Comparison of ENCODE assay signal across 29 mouse cellular contexts in genomic region chr1:135812205-135812604, GRCm38 (mm10). TPM values are rescaled to one million over a fixed set of nuclear protein-coding genes. Genes with fewer than 3 reads are reported as not detected.
A peak's percentile ranks its signal among the peaks of the same experiment; 100 is the strongest.
DNase-seq lines count a peak whose midpoint lies in the region; ATAC-seq lines count a peak whose summit lies in the region.
"Had no signal": no experiment of that assay in that cellular context is flagged by ENCODE, and none has a peak within 500 bp of the region (broad histone marks: within the 10 kb centered on the region; RNA-seq: fewer than 3 reads in every experiment).

No protein-coding gene starts in this region.

- H3K9ac ChIP-seq in heart, embryonic 12.5 days = peak overlapping the region; percentile 18; the same call in 1 of the 2 replicates
- H3K9ac ChIP-seq in hindbrain, embryonic 14.5 days = no peak overlapping the region
- H3K9ac ChIP-seq in hindbrain, embryonic 16.5 days (ENCODE audit: low read depth, low read length) = no peak overlapping the region
- peak overlapping the region; percentile 11; the same call in 1 of the 2 replicates for H3K9ac ChIP-seq in intestine, embryonic 15.5 days
- H3K9ac ChIP-seq in stomach, embryonic 14.5 days (replicated peaks; ENCODE audit: low read depth, low read length) = no peak overlapping the region
- H3K9ac ChIP-seq: forebrain, embryonic 12.5 days; limb, embryonic 13.5 days; liver, embryonic 13.5 days; midbrain, embryonic 13.5 days; neural tube, embryonic 12.5 days had no signal

- 42% methylated on average over 3 of the region's 3 CpGs for WGBS in heart, embryonic 12.5 days
- 94% methylated on average over 3 of the region's 3 CpGs for WGBS in hindbrain, embryonic 14.5 days
- 83% methylated on average over 3 of the region's 3 CpGs for WGBS in hindbrain, embryonic 16.5 days
- WGBS in intestine, embryonic 15.5 days = 54% methylated on average over 3 of the region's 3 CpGs
- WGBS in stomach, embryonic 14.5 days = 66% methylated on average over 3 of the region's 3 CpGs

- intact Hi-C loops in heart, postnatal 10 days (cut with DNase I) = loop anchor here (5.0 kb wide), 1 partner anchor 130 kb away; no protein-coding TSS in a partner anchor

- no peaks in the 10 kb centered on the region for H3K9me3 ChIP-seq in heart, embryonic 12.5 days (replicated peaks)
- H3K9me3 ChIP-seq in hindbrain, embryonic 14.5 days (ENCODE audit: control insufficient read depth, low read length) = no peaks in the 10 kb centered on the region
- H3K9me3 ChIP-seq in hindbrain, embryonic 16.5 days (ENCODE audit: control insufficient read depth, low read length) = no peaks in the 10 kb centered on the region
- H3K9me3 ChIP-seq in intestine, embryonic 15.5 days = no peaks in the 10 kb centered on the region
- H3K9me3 ChIP-seq in stomach, embryonic 14.5 days (ENCODE audit: control insufficient read depth, low read depth, low read length) = no peaks in the 10 kb centered on the region
- H3K9me3 ChIP-seq: forebrain, embryonic 12.5 days; limb, embryonic 13.5 days; liver, embryonic 13.5 days; megakaryocyte, embryonic 14.5 days; midbrain, embryonic 13.5 days; neural tube, embryonic 12.5 days had no signal

- no peak overlapping the region for H3K4me2 ChIP-seq in heart, embryonic 12.5 days
- no peak overlapping the region for H3K4me2 ChIP-seq in hindbrain, embryonic 14.5 days (replicated peaks)
- H3K4me2 ChIP-seq in hindbrain, embryonic 16.5 days (ENCODE audit: low read length) = no peak overlapping the region
- H3K4me2 ChIP-seq in intestine, embryonic 15.5 days (replicated peaks) = peak overlapping the region; percentile 30
- no peak overlapping the region for H3K4me2 ChIP-seq in stomach, embryonic 14.5 days (replicated peaks; ENCODE audit: low read depth, low read length)
- H3K4me2 ChIP-seq: forebrain, embryonic 12.5 days; limb, embryonic 13.5 days; liver, embryonic 13.5 days; midbrain, embryonic 13.5 days; neural tube, embryonic 12.5 days had no signal

- H3K27ac ChIP-seq in heart, embryonic 12.5 days (ENCODE audit: poor library complexity, severe bottlenecking) = peak overlapping the region; percentile 80
- H3K27ac ChIP-seq in hindbrain, embryonic 14.5 days = no peak overlapping the region
- H3K27ac ChIP-seq in hindbrain, embryonic 16.5 days (ENCODE audit: low read depth, low read length) = no peak overlapping the region
- peak overlapping the region; percentile 85 for H3K27ac ChIP-seq in intestine, embryonic 15.5 days
- peak overlapping the region; percentile 48; the same call in 1 of the 2 replicates for H3K27ac ChIP-seq in stomach, embryonic 14.5 days (ENCODE audit: low read length)
- H3K27ac ChIP-seq: forebrain, embryonic 12.5 days; hindbrain, postnatal 0 days; limb, embryonic 13.5 days; liver, embryonic 13.5 days; midbrain, embryonic 13.5 days; neural tube, embryonic 12.5 days had no signal

- ATAC-seq in heart, embryonic 12.5 days (ENCODE audit: insufficient number of reproducible peaks, low FRiP score) = peak; percentile 2; the same call in 1 of the 2 replicates
- ATAC-seq in hindbrain, embryonic 14.5 days (ENCODE audit: low FRiP score) = 0 out of 2 replicates have a peak, but pooled peaks have one; percentile 18
- no peak for ATAC-seq in hindbrain, embryonic 16.5 days
- ATAC-seq in intestine, embryonic 15.5 days = 0 out of 2 replicates have a peak, but pooled peaks have one; percentile 1
- peak; percentile 16 for ATAC-seq in stomach, embryonic 14.5 days (ENCODE audit: insufficient number of reproducible peaks, insufficient read depth, low FRiP score, low read depth)
- ATAC-seq: hindbrain, postnatal 0 days; midbrain, embryonic 13.5 days had no signal

- peaks cover 54% of the 10 kb centered on the region for H3K4me1 ChIP-seq in heart, embryonic 12.5 days (replicated peaks)
- H3K4me1 ChIP-seq in hindbrain, embryonic 14.5 days (replicated peaks; ENCODE audit: control insufficient read depth, insufficient read depth, low read length) = no peaks in the 10 kb centered on the region
- H3K4me1 ChIP-seq in hindbrain, embryonic 16.5 days (ENCODE audit: control insufficient read depth, insufficient read depth, low read depth, low read length) = 0 out of 2 replicates have a peak, but pooled peaks cover 2% of the 10 kb centered on the region
- H3K4me1 ChIP-seq in intestine, embryonic 15.5 days (replicated peaks) = peaks cover 29% of the 10 kb centered on the region
- peaks cover 5% of the 10 kb centered on the region; the same call in 1 of the 2 replicates for H3K4me1 ChIP-seq in stomach, embryonic 14.5 days (ENCODE audit: control insufficient read depth, insufficient read depth, low read length)
- H3K4me1 ChIP-seq: limb, embryonic 13.5 days had no signal

- DNase-seq in heart, postnatal 10 days = no peak
- DNase-seq in hindbrain, embryonic 14.5 days (ENCODE audit: low spot score) = no peak
- DNase-seq in thymus, postnatal 4 days = no peak
- DNase-seq in kidney, postnatal 25 days = no peak
- DNase-seq: adrenal gland, postnatal 25 days; cerebellum, adult 9-10 months; gastrocnemius, postnatal 36 days; kidney, postnatal 14 days; liver, embryonic 13.5 days; lung, adult 2 months; lung, postnatal 36 days; right cerebral cortex, postnatal 14 days; spleen, adult 18-20 months; thymus, adult 18-20 months; thymus, postnatal 36 days had no signal

- H3K4me3 ChIP-seq in heart, embryonic 12.5 days = no peak overlapping the region
- no peak overlapping the region for H3K4me3 ChIP-seq in hindbrain, embryonic 14.5 days (replicated peaks; ENCODE audit: low read length)
- H3K4me3 ChIP-seq in hindbrain, embryonic 16.5 days (ENCODE audit: low read length) = no peak overlapping the region
- H3K4me3 ChIP-seq in intestine, embryonic 15.5 days (replicated peaks) = no peak overlapping the region
- H3K4me3 ChIP-seq in stomach, embryonic 14.5 days (ENCODE audit: low read depth, low read length) = no peak overlapping the region
- H3K4me3 ChIP-seq: erythroblast, embryonic 14.5 days; forebrain, embryonic 12.5 days; limb, embryonic 13.5 days; liver, embryonic 13.5 days; megakaryocyte, embryonic 14.5 days; midbrain, embryonic 13.5 days; neural tube, embryonic 12.5 days had no signal

- H3K36me3 ChIP-seq in heart, embryonic 12.5 days = peaks cover 42% of the 10 kb centered on the region
- H3K36me3 ChIP-seq in hindbrain, embryonic 14.5 days (replicated peaks; ENCODE audit: control insufficient read depth, insufficient read depth) = no peaks in the 10 kb centered on the region
- H3K36me3 ChIP-seq in hindbrain, embryonic 16.5 days (ENCODE audit: control insufficient read depth, insufficient read depth, low read length) = no peaks in the 10 kb centered on the region
- no peaks in the 10 kb centered on the region for H3K36me3 ChIP-seq in intestine, embryonic 15.5 days
- H3K36me3 ChIP-seq in stomach, embryonic 14.5 days (ENCODE audit: control insufficient read depth, insufficient read depth, low read length) = no peaks in the 10 kb centered on the region
- H3K36me3 ChIP-seq: forebrain, embryonic 12.5 days; limb, embryonic 13.5 days; liver, embryonic 13.5 days; midbrain, embryonic 13.5 days; neural tube, embryonic 12.5 days had no signal

- H3K27me3 ChIP-seq in heart, embryonic 12.5 days (replicated peaks) = peaks cover 3% of the 10 kb centered on the region
- H3K27me3 ChIP-seq in hindbrain, embryonic 14.5 days (ENCODE audit: control insufficient read depth, insufficient read depth, low read length) = peaks cover 19% of the 10 kb centered on the region
- peaks cover 5% of the 10 kb centered on the region; the same call in 1 of the 2 replicates for H3K27me3 ChIP-seq in hindbrain, embryonic 16.5 days (replicated peaks; ENCODE audit: control insufficient read depth, insufficient read depth, low read length)
- peaks cover 5% of the 10 kb centered on the region; the same call in 1 of the 2 replicates for H3K27me3 ChIP-seq in intestine, embryonic 15.5 days (replicated peaks)
- H3K27me3 ChIP-seq in stomach, embryonic 14.5 days (ENCODE audit: control insufficient read depth, insufficient read depth, low read length) = peaks cover 3% of the 10 kb centered on the region; the same call in 1 of the 2 replicates

RNA-seq across cellular contexts. Expression of gene Lad1, which starts 6.2 kb away (rescaled TPM):
- 3.0 and 3.3 TPM in 2 replicates for polyA plus RNA-seq in heart, embryonic 12.5 days (2016; fragmentation: Nextera tagmentation; extraction: Ambion mirVana)
- 10 to 100 TPM in 1 of 2 experiments, 1 to 10 TPM in 1; 9.4 to 10.8 TPM for total RNA-seq in heart, postnatal 10 days (2021)
- 0.23 and 0.51 TPM in 2 replicates for polyA plus RNA-seq in hindbrain, embryonic 14.5 days (2014; fragmentation: Nextera tagmentation; extraction: Ambion mirVana)
- 0.47 and 0.93 TPM in 2 replicates for polyA plus RNA-seq in hindbrain, embryonic 16.5 days (2015; fragmentation: Nextera tagmentation; extraction: Ambion mirVana)
- polyA plus RNA-seq in intestine, embryonic 15.5 days (2015; fragmentation: Nextera tagmentation; extraction: Ambion mirVana) = 179 and 196 TPM in 2 replicates
- polyA plus RNA-seq in stomach, embryonic 14.5 days (2014; fragmentation: Nextera tagmentation; extraction: Ambion mirVana) = 58.2 and 60.5 TPM in 2 replicates
- total RNA-seq: adrenal gland, postnatal 25 days; common myeloid progenitor, adult 5-6 weeks; gastrocnemius, postnatal 36 days; hematopoietic stem cell, adult 5-6 weeks; monocyte, adult 5-6 weeks had no signal
- polyA plus RNA-seq: erythroblast, embryonic 14.5 days had no signal

RNA-seq across cellular contexts. Expression of gene Tnnt2, which starts 23.9 kb away (rescaled TPM):
- 5,319 and 5,490 TPM in 2 replicates for polyA plus RNA-seq in heart, embryonic 12.5 days (2016; fragmentation: Nextera tagmentation; extraction: Ambion mirVana)
- 1,000 to 10,000 TPM; 7,447 to 7,490 TPM for total RNA-seq in heart, postnatal 10 days (2021)
- 0.39 and 0.70 TPM in 2 replicates for polyA plus RNA-seq in hindbrain, embryonic 14.5 days (2014; fragmentation: Nextera tagmentation; extraction: Ambion mirVana)
- 1.5 and 8.3 TPM in 2 replicates for polyA plus RNA-seq in hindbrain, embryonic 16.5 days (2015; fragmentation: Nextera tagmentation; extraction: Ambion mirVana)
- 16.4 and 17.4 TPM in 2 replicates for polyA plus RNA-seq in intestine, embryonic 15.5 days (2015; fragmentation: Nextera tagmentation; extraction: Ambion mirVana)
- 10.4 and 14.6 TPM in 2 replicates for polyA plus RNA-seq in stomach, embryonic 14.5 days (2014; fragmentation: Nextera tagmentation; extraction: Ambion mirVana)
- total RNA-seq: common myeloid progenitor, adult 5-6 weeks; hematopoietic stem cell, adult 5-6 weeks; monocyte, adult 5-6 weeks had no signal
- polyA plus RNA-seq: erythroblast, embryonic 14.5 days had no signal

RNA-seq across cellular contexts. Expression of gene Tnni1, which starts 33.0 kb away (rescaled TPM):
- 3,113 and 3,172 TPM in 2 replicates for polyA plus RNA-seq in heart, embryonic 12.5 days (2016; fragmentation: Nextera tagmentation; extraction: Ambion mirVana)
- total RNA-seq in heart, postnatal 10 days (2021) = 100 to 1,000 TPM; 610 to 792 TPM
- 0.47 and 1.7 TPM in 2 replicates for polyA plus RNA-seq in hindbrain, embryonic 14.5 days (2014; fragmentation: Nextera tagmentation; extraction: Ambion mirVana)
- 1.1 and 19.6 TPM in 2 replicates for polyA plus RNA-seq in hindbrain, embryonic 16.5 days (2015; fragmentation: Nextera tagmentation; extraction: Ambion mirVana)
- polyA plus RNA-seq in intestine, embryonic 15.5 days (2015; fragmentation: Nextera tagmentation; extraction: Ambion mirVana) = 5.4 and 8.3 TPM in 2 replicates
- 1.9 and 3.2 TPM in 2 replicates for polyA plus RNA-seq in stomach, embryonic 14.5 days (2014; fragmentation: Nextera tagmentation; extraction: Ambion mirVana)
- total RNA-seq: adrenal gland, postnatal 25 days; common myeloid progenitor, adult 5-6 weeks; hematopoietic stem cell, adult 5-6 weeks; monocyte, adult 5-6 weeks had no signal
- polyA plus RNA-seq: erythroblast, embryonic 14.5 days had no signal

RNA-seq across cellular contexts. Expression of gene Phlda3, which starts 46.3 kb away (rescaled TPM):
- polyA plus RNA-seq in heart, embryonic 12.5 days (2016; fragmentation: Nextera tagmentation; extraction: Ambion mirVana) = 73.0 and 74.1 TPM in 2 replicates
- 10 to 100 TPM; 35.4 to 36.7 TPM for total RNA-seq in heart, postnatal 10 days (2021)
- 38.5 and 38.7 TPM in 2 replicates for polyA plus RNA-seq in hindbrain, embryonic 14.5 days (2014; fragmentation: Nextera tagmentation; extraction: Ambion mirVana)
- polyA plus RNA-seq in hindbrain, embryonic 16.5 days (2015; fragmentation: Nextera tagmentation; extraction: Ambion mirVana) = 43.1 and 49.5 TPM in 2 replicates
- polyA plus RNA-seq in intestine, embryonic 15.5 days (2015; fragmentation: Nextera tagmentation; extraction: Ambion mirVana) = 44.5 and 44.6 TPM in 2 replicates
- polyA plus RNA-seq in stomach, embryonic 14.5 days (2014; fragmentation: Nextera tagmentation; extraction: Ambion mirVana) = 82.1 and 86.8 TPM in 2 replicates
- total RNA-seq: hematopoietic stem cell, adult 5-6 weeks had no signal

Comparison
In these comparisons a context has a peak if more than half of its experiments do, and no peak if none do; other contexts are left out.
1. H3K27ac ChIP-seq: peak in heart, embryonic 12.5 days (single experiment), intestine, embryonic 15.5 days (single experiment) and stomach, embryonic 14.5 days (single experiment); none in hindbrain, embryonic 14.5 days (single experiment) and hindbrain, embryonic 16.5 days (single experiment).
2. H3K9ac ChIP-seq: peak in heart, embryonic 12.5 days (single experiment) and intestine, embryonic 15.5 days (single experiment); none in hindbrain, embryonic 14.5 days (single experiment), hindbrain, embryonic 16.5 days (single experiment) and stomach, embryonic 14.5 days (single experiment).
3. RNA of gene Lad1, which starts 6.2 kb away (polyA plus RNA-seq): 179 to 196 TPM in intestine, embryonic 15.5 days and 58.2 to 60.5 TPM in stomach, embryonic 14.5 days; 3.0 to 3.3 TPM in heart, embryonic 12.5 days, 0.47 to 0.93 TPM in hindbrain, embryonic 16.5 days and 0.23 to 0.51 TPM in hindbrain, embryonic 14.5 days; every median in the first group is over 10 times any median in the second.
4. RNA of gene Tnnt2, which starts 23.9 kb away (polyA plus RNA-seq): 5,319 to 5,490 TPM in heart, embryonic 12.5 days; 16.4 to 17.4 TPM in intestine, embryonic 15.5 days, 10.4 to 14.6 TPM in stomach, embryonic 14.5 days, 1.5 to 8.3 TPM in hindbrain, embryonic 16.5 days and 0.39 to 0.70 TPM in hindbrain, embryonic 14.5 days; every median in the first group is over 100 times any median in the second.
5. RNA of gene Tnni1, which starts 33.0 kb away (polyA plus RNA-seq): 3,113 to 3,172 TPM in heart, embryonic 12.5 days; 5.4 to 8.3 TPM in intestine, embryonic 15.5 days, 1.9 to 3.2 TPM in stomach, embryonic 14.5 days, 0.47 to 1.7 TPM in hindbrain, embryonic 14.5 days and 1.1 to 19.6 TPM in hindbrain, embryonic 16.5 days; every median in the first group is over 100 times any median in the second.